Mouse (Mus musculus) telencephalon, adult 2 months (tissue): ENCODE measurements at regions not wholly inside any gene's neighbourhood (a gene's known extent, or its start where the extent isn't known, plus 50 kb on each side); places are given as distances from the start of the nearest gene placed in this dataset.

Source experiments
- DNase-seq: peaks from one replicate; pipeline ENCODE4 v3.0.0-alpha.2; 2011; ENCODE audit warnings: low read depth, low spot score

DNA sequence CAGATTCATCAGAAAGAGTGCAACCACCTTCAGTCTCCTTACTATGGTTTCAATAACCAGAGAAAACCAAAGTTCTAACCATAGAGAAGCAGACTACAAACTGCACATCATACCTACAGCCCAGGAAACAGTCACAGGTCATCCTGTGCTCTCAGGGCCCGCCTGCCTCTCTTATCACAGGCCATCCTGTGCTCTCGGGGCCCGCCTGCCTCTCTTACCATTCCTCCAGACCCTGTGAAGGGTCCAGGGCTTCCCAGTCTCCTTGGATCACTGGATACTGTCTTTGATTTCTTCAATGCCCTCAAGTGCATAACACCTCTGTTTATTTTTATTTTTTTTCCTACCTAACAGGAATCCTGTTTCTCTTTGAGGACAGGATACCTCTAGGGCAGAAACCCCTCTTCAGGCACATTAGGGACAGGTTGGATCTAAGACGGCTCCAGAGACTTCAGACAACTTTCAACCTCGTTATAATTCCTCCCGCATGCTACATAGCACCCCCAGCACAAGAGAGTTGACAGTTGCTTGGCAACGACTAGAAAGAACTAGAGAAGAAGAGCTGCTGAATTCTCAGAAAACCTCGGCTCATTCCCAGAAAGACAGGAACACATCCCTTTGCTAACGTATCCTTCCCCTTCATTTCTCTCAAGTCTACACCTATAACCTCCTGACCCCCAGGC, 95.4 kb upstream of the Bmper start:
- peak; percentile 47 for DNase-seq

DNA sequence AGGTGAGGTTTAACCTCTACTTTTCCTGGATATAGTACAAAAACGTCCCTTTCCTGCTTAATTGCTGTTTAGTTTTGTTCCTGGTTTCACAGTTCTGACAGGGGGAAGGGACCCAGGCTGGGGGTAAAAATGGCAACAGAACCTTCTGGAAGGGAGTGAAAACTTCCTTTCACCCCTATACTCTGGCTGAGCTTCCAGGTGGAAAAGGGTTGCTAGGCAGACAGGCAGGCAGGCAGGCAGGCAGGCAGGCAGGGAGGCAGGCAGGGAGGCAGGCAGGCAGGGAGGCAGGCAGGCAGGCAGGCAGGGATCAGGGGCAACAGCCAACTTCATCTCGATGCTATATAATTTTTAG, 94.9 kb upstream of the Bmper start:
- no peak for DNase-seq

DNA sequence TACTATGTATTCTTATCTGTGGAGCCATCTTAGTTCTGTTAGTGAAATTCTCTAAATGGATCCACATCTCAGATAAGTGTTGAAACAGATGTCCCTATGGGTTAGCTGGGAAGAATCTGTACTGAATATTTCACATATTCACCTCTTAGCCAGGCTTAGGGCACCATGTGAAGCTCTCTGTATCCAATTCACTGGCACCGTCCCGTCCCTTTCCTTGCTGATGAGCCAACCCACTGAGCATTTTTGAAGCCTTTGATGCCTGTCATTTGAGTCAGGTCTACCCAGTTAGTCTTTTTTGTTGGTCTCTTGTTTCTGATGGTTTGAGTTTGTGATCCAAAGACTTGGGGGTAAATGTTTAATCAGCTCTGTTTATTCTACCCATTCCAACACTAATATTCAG, 88.9 kb upstream of the Bmper start:
- no peak for DNase-seq

DNA sequence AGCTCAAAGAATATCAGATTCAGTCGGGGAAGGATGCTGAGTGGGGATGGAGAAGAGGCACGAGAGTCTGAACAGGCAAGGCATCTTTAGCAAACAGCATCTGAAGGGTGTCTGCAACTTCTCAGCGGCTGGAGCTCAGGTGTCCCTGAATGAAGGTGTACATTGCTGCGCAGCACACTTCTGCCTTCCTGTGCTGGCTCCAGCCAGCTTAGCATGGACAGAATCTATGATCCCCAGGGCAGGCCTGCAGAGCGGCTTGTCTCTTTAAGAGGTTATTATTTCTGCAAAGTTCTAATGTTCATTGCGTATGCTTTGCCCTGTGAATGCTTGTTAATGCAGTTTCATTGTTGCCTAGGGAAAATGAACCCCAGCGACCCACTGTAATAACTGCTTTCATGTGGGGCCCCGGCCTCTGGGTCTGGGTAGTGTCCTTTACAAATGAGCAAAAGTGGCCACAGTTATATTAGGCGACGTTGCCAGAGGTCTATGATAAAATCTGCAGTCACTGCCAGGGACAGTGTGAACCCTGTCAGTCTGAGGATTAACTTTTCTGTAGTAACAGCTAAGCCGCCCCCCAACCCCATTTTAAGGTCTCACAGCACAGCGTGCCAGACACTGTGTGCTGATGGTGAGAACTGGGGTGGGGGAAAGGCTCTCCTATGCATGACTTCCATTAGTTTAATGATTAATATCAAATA, 88.3 kb upstream of the Bmper start:
- DNase-seq = no peak

DNA sequence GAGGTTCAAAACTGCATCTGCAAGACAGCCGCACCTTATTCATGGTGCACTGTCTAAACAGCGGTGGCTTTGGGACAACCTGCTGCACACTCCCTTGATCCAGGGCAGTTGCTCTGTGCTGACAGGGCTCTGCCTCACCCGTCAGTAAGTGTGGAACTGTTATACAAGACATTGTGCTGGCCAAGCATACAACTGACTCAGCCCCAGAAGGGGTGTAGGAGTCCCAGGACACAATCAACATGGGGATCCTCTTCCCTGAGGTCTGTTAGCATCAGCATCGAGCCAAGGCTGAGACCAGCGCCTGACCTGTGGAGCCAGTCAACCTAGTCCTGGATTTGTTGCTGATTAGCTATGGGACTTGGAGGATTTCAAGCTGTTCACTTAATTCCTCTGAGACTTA, 86.4 kb upstream of the Bmper start:
- no peak for DNase-seq

DNA sequence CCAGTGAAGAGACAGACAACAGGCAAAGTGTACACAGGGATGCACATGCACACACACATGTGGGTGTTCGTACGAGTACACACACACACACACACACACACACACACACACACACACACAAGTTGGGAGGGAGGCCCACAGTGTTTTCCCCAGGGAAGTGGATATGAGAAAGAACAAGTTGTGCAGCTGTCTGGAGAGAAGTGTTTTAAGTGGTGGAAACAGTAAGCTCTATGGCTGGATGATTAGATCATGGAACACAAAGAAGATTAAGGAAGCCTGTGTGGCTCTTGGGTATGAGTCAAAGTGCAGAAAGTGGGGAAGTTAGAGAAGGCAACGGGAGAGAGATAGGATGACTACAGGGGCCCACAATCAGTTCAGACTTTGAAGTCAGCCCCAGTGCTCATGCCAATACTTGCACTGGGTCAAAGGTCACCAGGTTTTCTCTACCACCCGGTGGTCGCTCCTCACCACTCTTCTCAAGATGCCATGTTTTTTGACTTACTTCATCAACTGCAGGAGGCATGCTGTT, 85.1 kb upstream of the Bmper start:
- no peak for DNase-seq

DNA sequence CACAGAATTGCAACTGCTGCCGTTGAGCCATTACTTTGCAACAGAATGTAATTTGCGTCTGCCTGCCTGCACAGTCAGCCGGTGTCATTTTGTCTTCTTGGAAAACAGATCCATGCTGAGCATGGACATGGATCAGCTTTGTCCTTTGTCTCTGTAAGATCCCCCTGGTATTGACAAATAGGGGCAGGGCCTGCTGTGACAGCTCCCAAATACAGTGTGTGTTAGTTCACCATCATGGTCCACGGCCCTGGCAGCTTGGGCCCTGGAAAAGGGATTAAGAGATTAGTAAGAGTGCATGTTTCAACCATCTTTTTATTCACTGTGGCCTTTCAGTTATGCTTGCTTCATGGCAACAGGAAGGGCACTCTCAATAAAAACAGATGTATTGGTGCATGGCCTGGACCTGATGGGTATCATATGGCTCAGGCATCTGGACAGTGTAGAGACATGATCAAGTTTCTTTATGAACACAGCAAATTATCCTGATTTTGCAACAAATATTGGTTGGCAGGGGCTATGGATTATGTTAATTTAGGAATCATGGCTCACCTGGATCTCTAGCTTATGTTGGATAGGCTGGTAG, 83.2 kb upstream of the Bmper start:
- no peak for DNase-seq

DNA sequence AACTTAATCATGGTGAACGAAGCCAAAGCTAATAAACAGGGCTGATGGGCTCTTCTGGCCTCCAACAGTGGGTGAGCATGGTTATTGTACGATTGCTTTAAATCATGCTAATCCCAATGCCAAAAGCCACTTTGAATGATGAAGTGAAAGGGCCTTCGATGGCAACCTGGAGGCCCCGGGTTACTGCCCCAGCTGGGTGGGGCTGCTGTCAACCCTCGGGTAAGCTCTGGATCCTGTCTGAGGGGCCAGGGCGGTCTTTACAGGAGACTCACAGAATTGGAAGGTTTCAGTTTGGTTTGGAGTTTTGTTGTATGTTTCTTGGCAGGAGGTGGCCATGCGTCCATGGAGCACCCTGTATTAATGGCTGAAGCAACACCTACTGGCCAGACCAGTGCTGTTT, 78.6 kb upstream of the Bmper start:
- no peak for DNase-seq

DNA sequence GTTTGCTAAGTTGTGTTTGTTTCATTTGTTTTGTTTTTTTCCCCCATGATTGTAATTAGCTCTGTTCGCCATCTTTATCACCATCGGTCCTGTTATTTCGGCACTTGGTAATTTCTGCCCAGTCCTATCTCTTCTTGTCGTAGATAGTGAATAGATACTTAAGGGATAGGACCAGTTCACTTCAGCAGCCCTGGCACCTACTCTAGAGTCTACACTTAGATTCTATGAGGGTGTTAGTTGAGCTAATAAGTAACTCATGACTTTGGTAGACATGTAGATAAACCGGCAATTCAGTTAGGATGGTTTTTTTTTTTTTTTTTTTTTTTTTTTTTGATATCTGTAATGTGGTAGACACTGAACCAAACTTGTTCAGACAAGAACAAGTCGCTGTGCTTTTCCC, 72.5 kb upstream of the Bmper start:
- no peak for DNase-seq

DNA sequence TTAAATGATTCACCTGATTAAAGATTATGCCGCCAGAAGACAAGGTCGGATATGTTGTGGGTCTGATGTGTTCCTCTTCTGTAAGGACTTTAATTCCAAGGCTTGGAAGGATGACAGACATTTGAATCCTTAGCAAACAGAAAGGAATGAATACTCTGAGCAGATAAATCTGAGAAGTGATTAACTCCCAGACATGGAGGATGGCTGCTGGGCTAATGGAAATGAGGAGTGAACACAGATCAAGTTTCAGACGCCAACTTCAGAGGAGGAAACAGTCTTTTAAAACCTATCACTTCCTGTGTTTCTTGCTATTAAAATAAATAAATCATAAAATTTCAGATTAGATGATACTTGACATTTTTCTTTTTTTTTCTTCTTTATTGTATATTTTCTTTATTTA, 72.0 kb upstream of the Bmper start:
- DNase-seq = no peak

DNA sequence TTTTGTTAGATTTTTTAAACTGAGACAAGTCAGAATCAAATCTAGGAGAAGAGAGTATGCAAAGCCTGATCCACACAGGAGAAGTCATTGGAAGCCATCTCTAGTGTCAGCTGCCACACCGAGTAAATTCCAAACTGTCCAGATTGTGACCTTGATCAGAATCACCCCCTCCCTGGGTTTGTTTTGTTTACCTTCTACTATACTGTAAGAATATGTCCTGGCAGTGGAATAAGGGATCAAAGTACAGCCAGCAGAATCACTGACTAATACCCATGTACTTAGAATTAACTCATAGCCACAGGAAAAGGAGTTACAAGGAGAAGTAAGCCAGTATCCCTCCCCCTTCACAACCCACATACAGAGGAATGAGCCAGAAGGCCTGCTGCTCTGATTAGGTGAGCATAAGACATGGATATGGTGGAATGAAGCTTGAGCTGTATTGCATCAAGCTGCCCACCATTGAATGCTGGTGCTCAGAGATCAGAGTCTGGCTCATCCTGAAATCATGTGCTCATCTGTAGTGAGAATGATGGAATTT, 70.9 kb upstream of the Bmper start:
- DNase-seq = no peak

DNA sequence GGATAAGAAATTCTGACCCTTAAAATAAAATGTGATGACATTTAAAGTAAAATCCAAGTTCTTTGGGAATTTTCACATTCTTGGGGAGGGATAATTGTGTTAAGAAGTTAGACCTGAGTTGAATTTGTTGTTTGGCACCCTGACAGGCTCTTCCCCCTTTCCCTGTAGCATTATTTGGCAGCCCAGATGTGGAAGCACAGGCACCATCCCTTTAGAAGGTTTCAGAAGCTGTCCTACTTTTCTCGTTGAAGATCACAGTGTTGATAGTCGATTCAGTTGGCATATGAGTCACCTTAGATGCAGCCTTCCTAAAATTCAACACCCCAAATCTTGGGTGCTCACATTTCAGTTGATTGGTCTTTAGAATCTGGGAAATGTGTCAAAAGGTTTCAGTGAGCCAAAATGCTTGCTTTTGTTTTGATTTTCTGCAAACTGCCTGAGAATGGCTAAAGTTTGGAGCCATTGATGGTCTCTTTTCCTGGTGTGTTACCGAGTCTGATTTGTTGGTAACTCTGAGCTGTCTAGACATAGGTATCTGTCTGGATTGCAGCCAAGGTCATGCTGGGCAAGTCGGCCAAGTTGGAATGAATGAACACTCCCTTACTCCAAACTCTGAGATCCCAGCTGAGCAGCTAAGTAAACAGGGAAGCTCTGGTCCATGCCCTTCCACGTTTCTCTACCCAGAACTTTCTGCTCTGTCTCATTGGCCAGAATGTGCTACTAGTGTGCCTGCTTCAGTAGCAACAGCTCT, 65.9 kb upstream of the Bmper start:
- DNase-seq = no peak

DNA sequence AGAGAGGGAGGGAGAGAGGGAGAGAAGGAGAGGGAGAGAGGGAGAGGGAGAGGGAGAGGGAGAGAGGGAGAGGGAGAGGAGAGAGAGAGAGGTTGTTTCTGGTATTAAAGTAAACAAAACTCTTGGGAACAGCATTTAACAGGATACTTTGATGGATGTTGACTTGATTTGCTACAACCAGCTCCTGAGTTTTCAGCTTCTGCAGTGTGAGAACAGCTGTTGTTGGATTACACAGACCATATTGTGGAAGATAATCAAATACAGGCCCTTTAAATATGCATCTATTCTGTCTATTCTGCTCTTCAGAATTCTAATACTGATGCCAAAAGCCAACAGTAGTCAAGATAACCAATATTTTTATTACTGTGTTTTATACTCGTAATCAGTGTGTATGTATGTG, 64.4 kb upstream of the Bmper start:
- no peak for DNase-seq

DNA sequence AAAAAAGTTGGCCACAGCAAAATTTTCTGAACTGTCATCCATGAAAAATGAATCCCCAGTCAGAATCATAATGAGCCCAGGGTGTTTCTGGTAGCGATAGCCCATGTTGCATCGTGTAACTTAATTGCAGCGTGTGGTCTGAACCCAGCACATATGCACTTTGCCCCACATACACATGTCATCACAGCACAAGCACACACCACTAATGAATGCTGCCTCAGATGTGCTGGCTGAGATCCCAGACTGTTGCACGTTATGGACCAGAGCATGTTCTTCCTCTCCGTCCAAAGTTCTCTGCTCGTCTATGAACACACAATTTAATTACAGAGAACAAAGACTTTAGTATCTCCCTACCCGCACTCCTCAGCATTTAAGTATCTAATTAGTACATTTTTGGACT, 61.5 kb upstream of the Bmper start:
- no peak for DNase-seq

DNA sequence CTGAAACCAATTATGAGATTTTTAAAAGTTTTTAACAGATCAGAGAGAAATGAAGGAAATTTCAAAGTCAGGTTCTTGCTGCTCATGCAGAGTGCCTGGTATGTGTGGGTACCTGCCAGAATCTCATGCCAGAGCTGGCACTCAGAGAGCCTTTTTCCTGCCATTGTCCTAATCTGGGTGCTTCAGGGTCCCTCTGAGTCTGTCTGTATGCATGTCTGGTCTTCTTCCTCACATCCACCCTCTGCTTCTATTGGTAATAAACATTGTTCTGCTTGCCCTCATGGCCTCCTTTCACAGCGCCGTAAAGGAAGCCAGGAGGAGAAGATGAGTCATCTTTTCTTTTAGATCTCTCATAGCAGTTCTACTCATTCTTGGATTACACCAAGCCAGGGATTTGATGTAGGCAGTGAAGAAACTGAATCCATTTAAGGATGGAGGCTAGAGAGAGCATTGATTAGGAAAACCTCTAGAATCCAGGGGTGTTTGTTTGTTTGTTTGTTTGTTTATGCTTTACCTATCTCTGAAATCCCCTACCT, 55.8 kb upstream of the Bmper start:
- no peak for DNase-seq

DNA sequence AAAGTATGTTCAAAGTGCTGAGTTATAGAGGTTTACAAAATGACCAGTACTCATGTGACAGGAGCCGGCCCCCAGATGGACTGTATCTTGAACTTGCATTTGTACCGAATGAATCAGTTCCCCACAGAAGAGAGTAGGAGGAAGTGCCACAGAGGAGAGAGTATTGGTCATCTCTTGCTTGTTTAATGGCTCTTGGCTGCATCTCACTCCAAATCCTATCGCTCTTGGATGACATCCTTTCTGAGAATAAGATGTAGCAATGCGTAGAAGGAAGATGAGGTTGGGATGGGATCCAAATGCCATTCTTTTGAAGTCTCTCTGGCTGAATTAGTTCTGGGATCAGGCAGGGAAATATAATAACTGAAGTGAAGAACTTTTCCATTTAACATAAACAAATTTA, 55.2 kb upstream of the Bmper start:
- no peak for DNase-seq

DNA sequence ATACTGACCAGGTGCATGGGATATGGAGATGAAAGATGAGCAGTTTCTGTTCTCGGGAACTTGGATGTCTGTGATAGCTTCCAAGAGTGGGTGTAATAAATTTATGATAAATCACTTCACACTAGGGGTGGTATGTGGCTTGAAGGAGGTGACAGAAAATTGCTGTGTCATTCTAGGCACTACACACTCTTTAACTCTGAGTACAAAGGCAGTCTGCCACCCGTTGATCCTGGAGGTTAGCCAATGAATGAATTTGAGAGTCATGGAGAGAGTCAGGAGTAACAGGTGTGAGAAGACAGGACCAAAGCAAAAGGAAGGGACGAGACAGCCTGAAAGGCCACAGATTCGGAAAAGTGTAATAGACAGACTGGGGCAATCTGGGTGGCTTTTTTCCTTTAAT, 54.7 kb upstream of the Bmper start:
- DNase-seq = no peak

DNA sequence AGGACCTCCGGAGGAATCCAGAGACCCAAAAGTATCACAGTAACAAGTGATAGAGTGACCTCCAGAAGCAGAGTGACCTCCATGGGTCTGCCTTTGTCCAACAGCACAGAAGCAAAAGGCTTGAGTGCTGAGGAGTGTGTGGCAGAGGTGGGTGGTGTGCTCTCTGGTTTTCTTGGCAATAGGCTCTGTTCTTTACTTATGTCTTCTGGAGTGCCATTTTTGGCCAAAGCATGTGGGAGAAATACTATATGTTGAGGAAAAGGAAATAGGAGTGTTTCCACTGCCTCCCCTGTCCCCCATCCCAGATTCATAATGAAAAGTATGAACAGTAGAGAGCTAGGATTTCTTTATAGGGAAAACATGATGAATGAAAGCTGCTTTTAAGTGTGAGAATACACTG, 51.5 kb upstream of the Bmper start:
- no peak for DNase-seq
